Mouse (Mus musculus) hindbrain, postnatal 0 days (tissue): Measurements from ENCODE around the gene Atp2a2. TPM values are rescaled to one million over a fixed set of nuclear protein-coding genes. Genes with fewer than 3 reads are reported as not detected.
A peak's percentile ranks its signal among the peaks of the same experiment; 100 is the strongest.
"Not testable (repeated sequence)": the region's sequence is repeated elsewhere in the genome, so short reads cannot be mapped to it uniquely, and the experiment has no call there.

Experiments used
- ATAC-seq: fragments of 200-750 bp; cut with Nextera tagmentation; 2 replicates; pipeline ENCODE4 v1.8.0; 2017; ENCODE audit warnings: mild to moderate bottlenecking, moderate TSS enrichment, moderate library complexity
- DNase-seq: peaks from one replicate; pipeline ENCODE4 v3.0.0-alpha.2; 2015; ENCODE audit warnings: low spot score
- H3K27ac ChIP-seq: fragments of 300-500 bp; sonication (generic); 2 replicates; pipeline ENCODE4 v1.5.1; 2014; ENCODE audit warnings: mild to moderate bottlenecking
- H3K27me3 ChIP-seq: fragments of 300-500 bp; sonication (generic); 2 replicates; pipeline ENCODE4 v1.6.1; 2014; ENCODE audit warnings: low read length, mixed read lengths; ENCODE audit not compliant: insufficient read depth
- H3K36me3 ChIP-seq: fragments of 300-500 bp; sonication (generic); 2 replicates; pipeline ENCODE4 v1.6.1; 2014; ENCODE audit warnings: low read length, mixed read lengths; ENCODE audit not compliant: insufficient read depth
- H3K4me1 ChIP-seq: fragments of 300-500 bp; sonication (generic); 2 replicates; pipeline ENCODE4 v1.6.1; 2014; ENCODE audit warnings: antibody characterized with exemption, low read length, mixed read lengths; ENCODE audit not compliant: insufficient read depth
- H3K4me2 ChIP-seq: fragments of 300-500 bp; sonication (generic); 2 replicates; pipeline ENCODE4 v1.6.1; 2014; ENCODE audit warnings: low read depth, mild to moderate bottlenecking, low read length, moderate library complexity, mixed read lengths
- H3K4me3 ChIP-seq: fragments of 300-500 bp; sonication (generic); 2 replicates; pipeline ENCODE4 v1.5.1; 2014; ENCODE audit warnings: low read length
- H3K9ac ChIP-seq: fragments of 300-500 bp; sonication (generic); replicated peaks from 2 replicates; pipeline ENCODE4 v1.6.1; 2014; ENCODE audit warnings: mild to moderate bottlenecking, low read length, moderate library complexity, mixed read lengths
- H3K9me3 ChIP-seq: fragments of 300-500 bp; sonication (generic); 2 replicates; pipeline ENCODE4 v1.6.1; 2016; ENCODE audit warnings: low read length, mixed read lengths
- CTCF ChIP-seq: IDR thresholded peaks from 2 replicates; pipeline ENCODE4 v1.5.1; 2016; ENCODE audit warnings: antibody characterized with exemption, control low read depth, low read depth
- WGBS: fragments of 180-500 bp; shearing (Covaris S2); extraction: QIAGEN DNeasy Blood & Tissue Kit; methylation state at CpG from one replicate; pipeline ENCODE4 v1.1.7; 2014; 5-methylcytosine and 5-hydroxymethylcytosine counted together
- polyA plus RNA-seq: library from polyadenylated mRNA; unstranded; fragments of >200 nt; fragmentation: Nextera tagmentation; extraction: Ambion mirVana; gene quantifications from 2 replicates; pipeline ENCODE4 v1.2.1, GENCODE M21; 2015
- total RNA-seq: library from RNA; depleted of rRNA; stranded (reverse); fragments of >200 nt; gene quantifications from 2 replicates; pipeline ENCODE4 v1.2.3, GENCODE M21; 2014

Atp2a2 gene
- total and polyA plus RNA-seq, 2 experiments from 2014 or later: 47.4 to 200 TPM

DNA sequence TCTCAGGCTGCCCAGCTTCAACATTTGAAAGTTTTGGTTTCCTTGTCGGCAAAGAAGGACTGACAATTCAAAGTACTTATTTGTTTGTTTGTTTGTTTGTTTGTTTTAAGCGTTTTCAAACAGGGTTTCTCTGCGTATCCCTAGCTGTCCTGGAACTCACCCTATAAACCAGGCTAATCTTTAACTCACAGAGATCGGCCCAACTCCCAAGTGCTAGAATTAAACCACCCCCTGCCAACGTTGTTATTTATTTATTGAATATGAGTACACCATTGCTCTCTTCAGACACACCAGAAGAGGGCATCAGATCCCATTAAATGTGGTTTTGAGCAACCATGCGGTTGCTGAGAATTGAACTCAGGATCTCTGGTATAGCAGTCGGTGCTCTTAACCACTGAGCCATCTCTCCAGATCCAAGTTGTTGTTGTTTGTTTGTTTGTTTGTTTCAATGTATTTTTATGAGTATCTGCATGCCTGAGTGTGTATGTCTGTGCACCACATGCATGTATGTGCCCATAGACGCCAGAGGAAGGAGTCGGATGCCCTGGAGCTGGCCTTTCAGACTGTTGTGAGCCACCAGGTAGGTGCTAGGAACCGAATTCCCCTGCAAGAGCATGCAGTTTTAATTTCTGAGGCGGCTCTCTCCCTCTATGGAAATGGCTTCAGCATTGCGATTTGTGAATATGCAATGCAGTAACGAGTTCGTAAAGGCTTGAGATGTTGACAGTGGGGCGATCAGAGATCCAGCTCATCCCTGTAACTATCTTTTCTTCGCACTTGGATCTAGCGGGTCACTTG lies 80.6 kb downstream of the Atp2a2 start, which contains the start of gene Anapc7:
Anapc7 (plus strand) TSS at position 423 of the 798 bp plus-strand sequence.
- peak; percentile 46 for ATAC-seq
- Histone ChIP-seq H3K27me3 (no peaks in the 10 kb centered on the region), H3K4me1 (peaks cover 8% of the 10 kb centered on the region; the same call in 1 of the 2 replicates), H3K27ac (peak within 1 kb of the TSS; percentile 88), H3K36me3 (no peaks in the 10 kb centered on the region), H3K9me3 (no peaks in the 10 kb centered on the region), H3K4me2 (peak within 1 kb of the TSS; percentile 87), H3K9ac (peak within 1 kb of the TSS; percentile 90), H3K4me3 (peak within 1 kb of the TSS; percentile 94)
- peak; percentile 23 for DNase-seq
- 20% methylated on average over 17 of the region's 17 CpGs for WGBS
- TF ChIP-seq CTCF: peak; percentile 50

DNA sequence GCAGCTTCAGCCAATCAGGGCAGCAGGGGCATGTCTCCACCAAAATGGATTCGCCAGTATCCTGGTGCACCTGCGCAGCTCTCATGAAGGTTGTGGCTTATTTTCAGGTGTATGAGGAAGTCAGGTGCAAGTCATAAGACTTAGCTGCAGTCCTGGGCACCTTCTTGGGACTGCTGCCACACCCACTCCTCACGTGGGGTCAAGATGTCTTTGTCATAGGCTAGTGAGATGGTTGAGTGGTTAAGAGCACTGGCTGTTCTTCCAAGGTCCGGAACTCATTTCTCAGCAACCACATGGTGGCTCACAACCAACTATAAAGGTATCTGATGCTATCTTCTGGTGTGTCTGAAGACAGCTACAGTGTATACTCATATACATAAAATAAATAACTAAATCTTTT lies 81.3 kb downstream of the Atp2a2 start:
- WGBS: 59% methylated on average over 4 of the region's 4 CpGs
- H3K4me1 ChIP-seq, H3K27me3 ChIP-seq, DNase-seq, H3K9ac ChIP-seq, H3K4me2 ChIP-seq, H3K9me3 ChIP-seq, H3K4me3 ChIP-seq, ATAC-seq, H3K27ac ChIP-seq, H3K36me3 ChIP-seq: not testable (repeated sequence)

DNA sequence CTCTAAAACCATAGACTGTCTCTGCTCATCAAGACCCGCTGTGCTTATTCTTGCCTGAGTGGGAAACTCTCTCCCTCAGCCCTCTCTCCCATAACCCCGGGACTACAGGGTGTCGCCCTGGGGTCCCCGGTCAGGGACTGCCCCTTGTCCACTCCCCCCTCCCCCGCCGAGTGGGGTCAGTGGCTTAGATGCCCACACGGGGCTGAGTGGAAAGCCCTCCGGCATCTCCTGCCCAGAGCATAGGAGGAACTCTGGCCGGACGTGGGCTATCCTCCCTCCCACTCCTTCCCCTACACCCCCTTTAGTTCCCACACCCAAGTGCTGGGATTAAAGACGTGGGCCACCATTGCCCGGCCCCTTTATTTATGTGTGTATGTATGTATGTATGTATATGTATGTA lies 86.6 kb downstream of the Atp2a2 start:
- H3K9me3 ChIP-seq: no peaks in the 10 kb centered on the region
- no peaks in the 10 kb centered on the region for H3K27me3 ChIP-seq
- H3K36me3 ChIP-seq: no peaks in the 10 kb centered on the region
- no peak overlapping the region for H3K4me2 ChIP-seq
- DNase-seq (no peak), ATAC-seq (no peak)
- no peak overlapping the region for H3K27ac ChIP-seq
- TF ChIP-seq CTCF: no peak
- H3K9ac ChIP-seq: no peak overlapping the region
- H3K4me3 ChIP-seq: no peak overlapping the region
- H3K4me1 ChIP-seq: no peaks in the 10 kb centered on the region
- 85% methylated on average over 12 of the region's 12 CpGs for WGBS

DNA sequence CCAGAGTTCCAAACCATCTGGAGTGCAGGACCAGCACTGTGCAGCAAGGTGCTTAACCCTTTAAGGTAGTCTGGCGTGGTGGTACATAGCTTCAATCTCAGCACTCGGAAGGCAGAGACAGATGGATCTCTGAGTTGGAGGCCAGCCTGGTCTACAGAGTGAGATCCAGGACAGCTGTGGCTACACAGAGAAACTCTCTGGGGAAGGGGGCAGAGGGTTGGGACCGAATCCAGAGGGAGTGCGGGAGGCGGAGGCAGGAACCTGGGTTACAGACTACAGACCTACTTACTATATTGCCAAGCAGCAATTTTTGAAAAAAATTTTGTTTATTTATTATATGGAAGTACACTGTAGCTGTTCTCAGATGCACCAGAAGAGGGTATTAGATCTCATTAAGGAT lies 87.7 kb downstream of the Atp2a2 start:
- no peak for ATAC-seq
- 92% methylated on average over 5 of the region's 5 CpGs for WGBS
- H3K4me1 ChIP-seq: no peaks in the 10 kb centered on the region
- no peaks in the 10 kb centered on the region for H3K27me3 ChIP-seq
- no peak for DNase-seq
- no peaks in the 10 kb centered on the region for H3K9me3 ChIP-seq
- H3K9ac ChIP-seq: no peak overlapping the region
- no peak overlapping the region for H3K27ac ChIP-seq
- H3K4me3 ChIP-seq: no peak overlapping the region
- H3K4me2 ChIP-seq: no peak overlapping the region
- TF ChIP-seq CTCF: no peak
- no peaks in the 10 kb centered on the region for H3K36me3 ChIP-seq

DNA sequence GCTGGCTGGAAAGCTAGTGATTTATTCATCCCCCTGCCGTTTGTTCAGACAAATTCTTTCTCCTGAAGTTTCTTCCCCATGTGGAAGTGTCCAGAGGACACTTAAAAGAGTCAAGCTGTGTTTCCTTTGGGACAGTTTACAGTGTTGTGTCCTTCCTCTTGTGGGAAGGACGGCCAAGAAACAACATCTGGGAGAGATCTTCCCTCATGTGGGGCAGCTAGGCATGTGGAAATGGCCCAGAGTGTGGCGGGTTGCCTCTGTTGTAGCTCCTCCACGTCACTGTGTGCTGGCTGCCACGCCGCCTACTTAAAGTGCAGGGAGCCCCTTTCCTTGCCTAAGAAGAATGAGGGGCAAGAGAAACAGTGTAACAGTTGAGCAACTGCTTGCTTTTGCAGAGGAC lies 89.2 kb downstream of the Atp2a2 start:
- ATAC-seq (no peak), DNase-seq (no peak)
- H3K27ac ChIP-seq: no peak overlapping the region
- no peaks in the 10 kb centered on the region for H3K27me3 ChIP-seq
- H3K4me3 ChIP-seq: no peak overlapping the region
- no peaks in the 10 kb centered on the region for H3K4me1 ChIP-seq
- no peak for TF ChIP-seq CTCF
- no peak overlapping the region for H3K4me2 ChIP-seq
- no peak overlapping the region for H3K9ac ChIP-seq
- H3K9me3 ChIP-seq: no peaks in the 10 kb centered on the region
- no peaks in the 10 kb centered on the region for H3K36me3 ChIP-seq
- 64% methylated on average over 6 of the region's 6 CpGs for WGBS

DNA sequence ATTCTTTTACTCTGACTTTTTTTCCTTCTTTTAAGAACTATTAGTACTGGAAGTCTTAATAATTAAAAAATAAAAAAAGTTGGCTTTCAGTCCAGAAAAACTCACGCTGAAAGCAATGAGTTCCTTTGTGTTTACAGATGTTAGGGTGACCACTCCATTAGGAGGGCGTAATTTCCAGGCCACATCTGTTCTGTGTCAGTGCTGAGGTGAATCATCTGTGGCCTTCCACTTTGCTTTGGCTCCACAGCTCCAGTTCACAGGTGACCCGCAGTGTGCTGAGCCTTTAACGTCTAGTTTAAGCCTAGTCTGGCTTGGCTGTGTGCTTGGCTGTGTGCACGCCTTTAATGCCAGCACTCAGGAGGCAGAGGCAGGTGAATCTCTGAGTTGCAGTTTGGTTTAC lies 90.1 kb downstream of the Atp2a2 start:
- no peaks in the 10 kb centered on the region for H3K4me1 ChIP-seq
- 80% methylated on average over 5 of the region's 5 CpGs for WGBS

More for the DNA sequence above, 90.1 kb downstream of the Atp2a2 start:
- Histone ChIP-seq H3K27ac (no peak overlapping the region), H3K4me2 (no peak overlapping the region), H3K4me3 (no peak overlapping the region), H3K36me3 (no peaks in the 10 kb centered on the region; the same call in 1 of the 2 replicates), H3K27me3 (no peaks in the 10 kb centered on the region), H3K9me3 (no peaks in the 10 kb centered on the region), H3K9ac (no peak overlapping the region)
- ATAC-seq (no peak), DNase-seq (no peak)
- TF ChIP-seq CTCF: no peak
